Mouse (Mus musculus) urinary bladder, postnatal 25 days (tissue): ENCODE measurements at regions not wholly inside any gene's neighbourhood (a gene's known extent, or its start where the extent isn't known, plus 50 kb on each side); places are given as distances from the start of the nearest gene placed in this dataset.

Source experiments
- DNase-seq: peaks from one replicate; pipeline ENCODE4 v3.0.0; 2022; ENCODE audit warnings: low spot score

- DNase-seq: no peak
Measured at GRCm38 (mm10) chr2:173930606-173931177, 145.4 kb upstream of the Stx16 start.

- DNase-seq: no peak
Measured at GRCm38 (mm10) chr2:173935706-173936105, 140.4 kb upstream of the Stx16 start.

GRCm38 (mm10) chr2:173937531-173938439 is 138.3 kb upstream of the Stx16 start:
- DNase-seq: no peak

- no peak for DNase-seq
Measured at GRCm38 (mm10) chr2:173938440-173938787, 137.7 kb upstream of the Stx16 start.

GRCm38 (mm10) chr2:173945441-173945840 is 130.7 kb upstream of the Stx16 start:
- DNase-seq: no peak

GRCm38 (mm10) chr2:173948586-173948985 is 127.5 kb upstream of the Stx16 start:
- no peak for DNase-seq

- DNase-seq: no peak
Measured at GRCm38 (mm10) chr2:173950164-173950891, 125.8 kb upstream of the Stx16 start.

GRCm38 (mm10) chr2:173966111-173966510 is 110.0 kb upstream of the Stx16 start:
- no peak for DNase-seq

GRCm38 (mm10) chr2:173970789-173971188 is 105.3 kb upstream of the Stx16 start:
- no peak for DNase-seq

- no peak for DNase-seq
Measured at GRCm38 (mm10) chr2:173976314-173977053, 99.6 kb upstream of the Stx16 start.

- DNase-seq: no peak
Measured at GRCm38 (mm10) chr2:173977236-173978053, 98.7 kb upstream of the Stx16 start.

GRCm38 (mm10) chr2:173978138-173978765 is 97.9 kb upstream of the Stx16 start:
- DNase-seq: no peak

GRCm38 (mm10) chr2:173981036-173981435 is 95.1 kb upstream of the Stx16 start:
- DNase-seq: no peak

GRCm38 (mm10) chr2:173987516-173987915 is 88.6 kb upstream of the Stx16 start:
- no peak for DNase-seq

GRCm38 (mm10) chr2:173987921-173988320 is 88.2 kb upstream of the Stx16 start:
- DNase-seq: no peak

GRCm38 (mm10) chr2:173988641-173989336 is 87.3 kb upstream of the Stx16 start:
- no peak for DNase-seq

- DNase-seq: no peak
Measured at GRCm38 (mm10) chr2:173990664-173991063, 85.4 kb upstream of the Stx16 start.

- DNase-seq: no peak
Measured at GRCm38 (mm10) chr2:173991447-173991846, 84.7 kb upstream of the Stx16 start.

GRCm38 (mm10) chr2:173992041-173992440 is 84.1 kb upstream of the Stx16 start:
- no peak for DNase-seq

- no peak for DNase-seq
Measured at GRCm38 (mm10) chr2:173993431-173993955, 82.6 kb upstream of the Stx16 start.
